Mouse (Mus musculus) layer of hippocampus, adult 9-11 months (tissue): Measurements from ENCODE around the gene Larp1.
"Not testable (repeated sequence)": the region's sequence is repeated elsewhere in the genome, so short reads cannot be mapped to it uniquely, and the experiment has no call there.

ENCODE experiments used
- DNase-seq: peaks from one replicate; pipeline ENCODE4 v3.0.0; 2022

Larp1 gene

DNA sequence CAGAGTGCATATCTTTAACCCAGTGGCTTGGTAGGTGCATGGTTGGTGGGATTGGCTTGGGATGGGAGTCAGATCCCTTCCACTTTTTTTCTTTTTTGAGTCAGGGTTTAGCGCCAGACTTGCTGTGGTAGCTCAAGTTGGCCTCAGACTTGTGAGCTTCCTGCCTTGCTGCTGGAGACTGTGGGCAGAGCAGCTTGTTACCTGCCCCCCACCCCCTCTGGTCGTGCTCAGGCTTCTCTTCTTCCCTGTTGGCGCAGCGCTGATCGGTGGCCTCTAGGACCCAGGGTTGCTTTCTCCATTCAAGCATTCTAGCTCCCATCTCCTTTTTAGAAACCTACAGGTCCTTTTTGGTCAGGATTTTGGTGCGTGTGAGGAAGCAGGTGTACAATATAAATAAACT lies 22.3 kb downstream of the Larp1 start:
- DNase-seq: no peak

DNA sequence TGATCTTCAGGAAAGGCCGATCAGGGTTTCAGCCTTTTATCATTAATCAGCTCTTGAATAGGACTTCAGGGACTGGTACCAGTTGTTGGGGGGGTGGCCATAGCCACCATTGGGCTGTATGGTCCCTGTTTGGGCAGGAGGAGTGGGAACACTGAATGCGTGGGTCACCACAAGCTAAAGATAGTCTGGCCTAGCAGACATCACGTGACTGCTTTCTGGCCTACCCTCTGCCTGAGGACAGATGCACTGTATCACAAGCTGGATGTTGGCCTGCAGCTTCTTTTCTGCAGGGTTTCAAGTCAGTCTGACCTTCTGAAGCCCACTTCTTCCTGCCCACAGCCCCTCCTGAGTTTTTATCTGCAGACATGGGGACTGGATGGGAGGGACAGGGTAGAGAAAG lies 24.8 kb downstream of the Larp1 start:
- peak; percentile 68 for DNase-seq

DNA sequence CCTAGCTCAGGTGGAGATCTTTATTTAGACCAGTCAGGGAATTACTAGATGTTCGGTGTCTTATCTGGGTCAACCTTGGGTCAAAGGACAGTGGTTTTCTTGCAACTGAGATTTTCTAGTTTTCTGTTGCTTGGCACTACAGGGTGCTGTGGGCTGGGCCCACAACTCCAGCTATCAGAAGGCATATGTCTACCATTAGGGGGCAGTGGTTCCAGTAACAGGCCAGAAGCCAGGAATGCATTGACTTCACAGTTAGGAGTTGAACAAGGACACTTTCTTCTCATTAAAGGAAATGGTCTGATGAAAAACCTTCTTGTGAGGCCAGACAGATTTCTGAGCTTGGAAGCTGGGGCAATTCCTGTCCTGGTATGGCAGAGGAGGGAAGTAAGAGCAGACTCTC lies 30.2 kb downstream of the Larp1 start:
- no peak for DNase-seq

DNA sequence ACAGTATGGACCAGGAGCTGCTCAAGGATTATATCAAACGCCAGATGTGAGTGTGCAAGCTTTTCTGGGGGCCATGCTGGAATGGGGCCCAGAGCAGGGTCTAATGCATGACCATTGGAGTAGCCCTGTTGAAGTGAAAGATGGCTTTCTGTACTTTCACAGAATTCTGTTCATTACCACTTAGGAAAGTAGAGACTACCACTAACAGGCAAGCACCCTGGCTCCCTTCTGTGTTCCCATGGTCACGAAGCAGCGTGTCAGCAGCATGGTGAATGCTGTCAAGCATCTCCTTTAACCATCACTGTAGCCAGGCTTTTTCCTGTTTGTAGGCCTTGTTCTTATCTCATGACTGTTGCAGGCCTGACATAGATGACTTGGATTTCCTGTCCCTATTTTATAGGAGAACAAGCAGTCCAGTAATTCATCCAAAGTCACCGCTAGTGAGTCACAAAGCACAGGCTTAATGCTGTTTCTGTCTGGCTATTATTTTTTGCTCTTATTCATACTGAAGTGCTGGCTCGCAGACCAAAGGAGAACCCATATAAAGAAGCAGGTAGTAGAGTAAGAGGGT lies 34.1 kb downstream of the Larp1 start:
- no peak for DNase-seq

DNA sequence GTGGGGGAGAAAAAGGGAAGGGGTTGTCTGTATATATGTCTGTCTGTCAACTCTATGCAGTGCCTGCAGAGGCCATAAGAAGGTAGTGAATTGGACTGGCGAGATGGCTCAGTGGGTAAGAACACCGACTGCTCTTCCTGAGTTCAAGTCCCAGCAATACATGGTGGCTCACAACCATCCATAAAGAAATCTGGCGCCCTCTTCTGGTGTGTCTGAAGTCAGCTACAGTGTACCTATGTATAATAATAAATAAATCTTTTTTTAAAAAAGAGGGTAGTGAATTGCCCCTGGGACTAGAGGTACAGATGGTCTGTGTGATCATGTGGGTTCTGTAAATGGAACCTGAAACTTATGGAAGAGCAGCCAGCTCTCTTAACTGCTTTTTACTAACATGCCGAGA lies 37.6 kb downstream of the Larp1 start:
- DNase-seq: no peak

DNA sequence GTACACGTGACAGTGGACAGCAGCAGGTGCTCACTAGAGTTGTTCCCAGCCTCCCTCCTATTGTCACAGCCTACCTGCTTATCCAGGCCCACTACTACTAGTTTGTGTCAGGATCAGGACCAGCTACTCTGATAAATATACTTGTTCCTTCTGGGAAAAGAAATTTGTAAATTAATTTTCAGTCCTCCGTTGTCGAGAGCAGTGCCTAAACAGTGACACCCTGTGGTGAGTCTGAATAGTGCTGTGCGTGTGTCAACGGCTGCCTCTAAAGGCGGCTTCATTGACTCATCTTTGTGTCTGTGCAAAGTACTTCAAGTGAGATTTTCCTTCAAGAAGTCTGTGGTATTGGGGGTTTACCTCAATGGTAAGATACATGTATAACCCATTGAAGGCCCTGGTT lies 48.6 kb downstream of the Larp1 start:
- no peak for DNase-seq

DNA sequence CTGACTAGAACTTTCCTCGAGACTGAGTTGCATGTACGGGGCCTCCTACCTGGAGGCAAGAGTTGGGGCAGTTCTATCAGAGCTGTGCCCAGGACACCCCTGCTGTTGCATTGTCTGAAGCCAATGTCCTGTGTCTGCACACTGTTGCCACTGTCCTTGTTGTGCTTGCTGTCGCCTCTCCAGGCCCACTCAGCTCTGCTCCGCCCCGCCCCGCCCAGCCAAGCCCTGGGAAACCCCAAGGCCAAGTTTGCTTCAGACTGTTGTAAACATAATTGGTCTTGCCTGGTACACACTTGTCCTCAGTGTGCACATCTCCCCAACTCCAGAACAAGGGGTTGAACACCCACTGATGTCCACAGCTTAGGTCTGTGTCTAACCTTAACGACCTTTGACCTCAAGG lies 50.9 kb downstream of the Larp1 start:
- DNase-seq: not testable (repeated sequence)

DNA sequence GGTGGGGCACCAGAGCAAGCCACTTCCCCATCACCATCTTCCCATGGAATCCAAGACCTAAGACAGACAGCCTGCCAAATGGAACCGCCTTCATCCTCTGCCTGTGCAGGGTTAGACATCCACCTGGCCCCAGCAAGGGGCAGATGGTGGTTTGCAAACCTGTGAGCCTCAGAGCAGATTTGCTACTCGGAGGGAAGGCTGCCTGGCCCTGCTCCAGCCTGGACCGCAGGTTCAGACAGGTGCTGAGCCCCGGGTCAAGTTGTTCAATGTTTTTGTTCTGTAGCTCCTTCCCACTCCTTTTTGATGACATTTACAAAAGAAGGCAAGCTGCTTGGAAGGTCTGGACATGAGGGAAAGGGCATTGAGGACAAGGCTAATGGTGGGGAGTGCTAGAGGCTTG lies 52.4 kb downstream of the Larp1 start:
- DNase-seq: not testable (repeated sequence)

DNA sequence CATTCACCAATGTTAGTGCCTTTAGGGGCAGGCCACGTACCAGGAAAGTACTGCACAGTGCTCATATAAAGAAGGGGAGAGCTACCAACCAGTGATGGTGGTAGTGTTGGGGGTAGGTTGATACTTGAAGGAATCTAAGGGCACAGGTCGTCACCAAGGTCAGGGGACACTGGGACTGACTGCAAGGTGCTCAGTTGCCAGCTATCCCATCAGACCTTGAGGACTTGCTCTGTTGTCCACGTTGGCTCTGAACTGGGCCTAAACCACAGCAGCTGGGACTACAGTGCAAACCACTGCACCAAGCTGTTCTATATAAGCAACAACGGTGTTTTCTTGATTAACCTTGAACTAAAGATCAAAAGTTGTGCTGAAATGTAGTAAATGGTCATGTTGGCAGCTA lies 53.7 kb downstream of the Larp1 start:
- no peak for DNase-seq

DNA sequence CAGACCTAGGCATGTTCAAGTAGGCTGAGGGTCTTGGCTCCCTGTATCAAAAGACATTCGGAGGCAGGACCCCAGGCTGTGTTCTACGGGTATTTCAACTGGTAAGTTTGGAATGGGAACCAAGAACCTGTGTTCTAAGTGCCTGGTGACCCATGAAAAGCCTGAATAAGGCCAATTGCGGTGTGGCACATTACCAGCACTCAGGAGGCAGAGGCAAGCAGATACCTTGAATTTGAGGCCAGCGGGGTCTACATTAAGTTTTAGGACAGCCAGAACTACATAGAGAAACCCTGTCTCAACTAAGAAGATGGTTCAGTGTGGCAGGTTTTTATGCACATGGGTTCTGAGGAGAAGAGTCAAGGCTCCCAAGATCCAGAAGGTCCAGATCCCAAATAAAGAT lies 56.2 kb downstream of the Larp1 start:
- DNase-seq: no peak

DNA sequence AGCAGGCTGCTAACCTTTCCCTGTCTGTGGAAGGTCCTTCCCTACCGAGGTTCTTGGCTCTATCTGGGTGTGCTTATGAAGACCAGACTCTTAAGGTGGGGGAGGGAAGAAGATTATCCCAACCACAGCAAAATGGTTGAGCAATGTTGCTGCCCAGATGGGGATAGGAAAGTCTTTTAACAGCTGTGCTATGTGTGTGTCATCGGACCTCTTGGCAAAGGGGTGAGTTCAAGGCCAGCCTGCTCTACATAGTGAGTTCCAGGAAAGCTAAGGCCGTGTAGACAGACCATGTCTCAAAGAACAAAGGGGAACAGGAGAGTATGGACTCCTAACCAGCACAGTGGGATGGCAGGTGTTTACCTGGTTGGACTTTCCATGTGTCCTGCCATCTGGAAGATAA lies 64.1 kb downstream of the Larp1 start:
- DNase-seq: no peak

DNA sequence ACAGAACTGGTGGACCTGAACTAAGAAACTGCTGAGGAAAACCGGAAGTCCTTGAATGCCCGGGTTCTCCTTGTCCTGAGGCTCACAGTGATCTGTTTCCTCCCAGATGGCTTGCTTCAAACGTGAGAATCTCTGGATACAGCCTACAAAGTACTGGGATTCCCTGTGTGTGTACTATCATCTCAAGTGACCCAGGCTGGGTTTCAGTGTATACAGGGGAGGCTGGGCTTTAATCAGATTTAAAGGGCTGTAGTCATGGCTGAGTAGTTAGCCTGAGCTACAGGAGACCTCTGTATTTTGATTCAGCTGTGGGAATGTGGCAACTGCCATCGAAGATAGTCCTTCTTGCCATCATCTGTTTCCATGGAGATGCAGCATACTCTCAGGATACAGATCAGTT lies 68.4 kb downstream of the Larp1 start:
- DNase-seq: no peak

DNA sequence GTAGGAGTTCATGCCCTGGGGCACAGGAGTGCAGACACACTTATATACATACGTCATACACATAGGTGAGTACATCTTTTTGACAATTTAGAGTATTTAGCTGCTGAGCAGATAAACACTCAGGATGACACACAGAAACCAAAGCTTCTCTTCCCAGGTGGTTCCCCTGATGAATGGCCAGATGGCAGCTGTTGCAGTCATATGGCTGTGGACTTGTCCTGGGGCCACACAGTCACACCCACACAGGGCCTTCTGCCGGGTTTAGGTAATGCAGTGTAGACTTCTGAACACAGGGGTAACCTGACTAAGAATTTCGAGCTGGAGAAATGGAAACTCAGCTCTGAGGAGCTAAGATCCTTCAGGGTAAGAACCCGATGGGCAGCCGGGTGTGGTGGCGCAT lies 72.9 kb downstream of the Larp1 start:
- no peak for DNase-seq

DNA sequence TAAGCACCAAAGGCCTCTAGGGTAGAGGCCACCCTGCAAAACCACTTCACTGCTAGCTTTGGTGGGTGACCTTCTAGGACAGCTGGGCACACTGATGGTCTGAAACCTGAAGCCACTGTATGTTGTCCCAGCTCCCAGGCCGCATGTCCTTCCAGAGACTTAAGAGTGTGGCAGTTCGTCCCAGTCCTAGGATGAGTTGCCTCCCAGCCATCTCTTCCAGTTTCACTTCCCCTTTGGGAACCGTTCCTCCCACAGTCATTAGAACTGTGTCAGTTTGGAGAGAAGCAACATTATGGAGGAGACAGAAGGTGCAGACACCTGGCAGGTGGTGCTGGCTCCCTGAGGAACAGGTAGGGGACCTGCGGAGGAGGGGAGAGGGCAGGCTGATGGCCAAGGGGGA lies 83.7 kb downstream of the Larp1 start:
- DNase-seq: no peak

DNA sequence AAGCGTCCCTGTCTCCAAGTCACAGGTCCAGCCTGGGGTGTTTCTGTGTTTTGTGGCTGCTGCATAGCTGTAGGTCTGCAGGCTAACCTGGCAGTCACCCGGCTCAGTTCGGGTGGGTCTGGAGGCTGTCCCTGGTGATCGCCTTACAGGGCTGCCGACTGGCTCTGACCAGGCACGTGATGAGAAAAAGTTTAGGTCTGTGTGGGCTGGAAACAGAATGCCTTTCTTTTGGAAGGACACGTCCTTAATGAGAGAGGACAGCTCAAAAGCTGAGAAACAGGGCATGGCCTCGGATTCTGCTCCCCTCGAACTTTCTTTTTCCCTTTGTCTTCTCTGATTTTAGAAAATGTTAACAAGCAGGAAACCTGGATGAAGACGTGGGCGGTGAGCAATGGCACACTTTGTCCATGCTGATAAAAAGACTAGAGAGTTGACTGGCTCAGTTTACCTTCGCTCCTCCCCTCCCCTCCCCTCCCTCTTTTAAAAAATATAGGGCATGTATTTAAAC lies 84.2 kb downstream of the Larp1 start, which contains the start of gene Gm12248:
Gene Gm12248, minus strand, starts transcription at position 114 of the 508 bp plus-strand sequence.
- peak; percentile 14 for DNase-seq

DNA sequence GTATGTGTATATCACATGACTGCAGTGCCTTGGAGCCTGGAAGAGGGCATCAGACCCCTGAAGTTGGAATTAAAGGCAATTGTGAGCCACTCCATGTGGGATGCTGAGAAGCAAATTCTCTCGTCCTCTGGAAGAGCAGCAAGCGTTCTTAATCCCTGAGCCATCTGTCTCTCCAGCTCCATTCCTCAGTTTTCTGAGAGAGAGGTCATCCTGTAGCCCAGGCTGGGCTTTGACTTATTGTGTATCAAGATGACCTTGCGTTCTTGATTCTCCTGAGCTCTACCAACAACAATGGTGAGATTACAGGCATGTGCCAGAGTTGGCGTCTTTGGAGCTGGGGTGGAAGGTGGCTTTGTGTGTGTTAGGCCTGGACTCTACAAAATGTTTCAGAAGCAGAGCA lies 85.9 kb downstream of the Larp1 start:
- no peak for DNase-seq

DNA sequence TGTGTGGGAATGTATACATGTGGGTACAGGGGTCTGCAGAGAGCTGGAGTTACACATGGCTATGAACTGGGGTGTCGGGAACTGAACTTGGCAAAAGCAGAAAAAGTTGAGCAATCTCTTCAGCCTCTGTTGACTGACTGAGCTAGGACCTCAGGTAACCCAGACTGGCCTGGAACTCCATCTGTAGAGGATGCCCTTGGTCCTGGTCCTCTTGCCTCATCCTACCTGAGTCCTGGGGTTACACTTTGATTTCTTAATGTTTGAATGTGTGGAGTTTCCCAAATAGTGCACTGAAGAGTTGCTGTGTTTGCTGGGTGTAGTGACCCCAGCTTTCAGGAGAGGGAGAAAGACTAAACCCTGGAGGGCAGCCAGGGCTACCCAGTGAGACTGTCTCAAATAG lies 86.7 kb downstream of the Larp1 start:
- DNase-seq: no peak

DNA sequence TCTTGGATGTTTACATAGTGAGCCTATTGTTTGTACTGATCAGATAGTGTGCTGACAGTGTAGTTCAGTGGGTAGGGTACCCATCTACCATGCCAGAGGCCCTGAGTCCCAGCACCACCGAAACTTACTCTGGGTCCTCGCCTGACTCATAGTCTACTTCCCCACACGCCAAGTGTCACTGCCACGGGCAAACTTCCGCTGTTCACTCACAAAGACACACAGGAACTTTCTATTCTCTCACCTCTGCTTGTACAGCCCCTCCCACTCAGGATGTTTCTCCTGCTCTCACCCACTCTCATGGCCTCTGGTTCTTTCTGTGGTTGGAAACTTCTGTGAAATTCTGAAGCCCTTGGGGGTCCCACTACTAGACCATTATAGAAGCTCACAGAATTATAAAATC lies 87.3 kb downstream of the Larp1 start:
- DNase-seq: no peak

DNA sequence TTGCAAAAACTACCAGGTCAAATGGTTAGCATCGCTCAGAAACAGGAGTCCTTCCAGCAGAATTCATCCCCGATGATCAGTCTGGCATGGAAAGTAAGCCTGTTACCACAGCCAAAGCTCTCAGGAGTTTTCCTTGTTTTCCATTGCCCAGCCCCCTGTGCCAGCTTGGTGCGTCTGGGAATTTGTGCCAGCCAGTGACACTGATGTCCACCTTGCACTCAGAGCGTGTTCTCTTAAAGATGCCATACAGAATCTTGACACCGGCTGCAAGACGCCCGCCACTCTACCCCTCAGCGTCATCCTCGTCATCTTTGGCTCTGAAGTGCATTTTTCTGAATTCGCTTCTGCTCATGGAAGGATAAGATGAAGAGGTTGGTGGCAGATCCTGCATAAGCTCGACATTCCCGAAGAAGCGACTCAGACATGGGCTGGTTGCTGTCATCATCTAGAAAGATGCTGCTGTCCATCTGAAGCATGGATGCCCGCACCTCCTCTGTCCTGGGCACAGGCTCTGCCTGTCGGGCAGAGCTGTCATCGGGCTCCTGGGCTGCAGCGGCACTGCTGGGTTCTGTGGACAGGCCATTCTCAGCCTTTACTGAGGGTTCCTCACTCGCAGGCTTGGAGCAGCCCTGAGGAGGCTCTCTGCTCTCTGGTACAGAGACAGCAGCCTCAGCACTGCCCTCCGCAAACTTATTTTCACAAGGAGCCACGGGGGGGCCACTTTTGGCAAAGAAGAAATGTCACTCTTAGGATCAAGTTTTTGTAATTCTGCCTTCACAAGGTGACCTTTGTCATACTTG lies 88.2 kb downstream of the Larp1 start:
- no peak for DNase-seq

DNA sequence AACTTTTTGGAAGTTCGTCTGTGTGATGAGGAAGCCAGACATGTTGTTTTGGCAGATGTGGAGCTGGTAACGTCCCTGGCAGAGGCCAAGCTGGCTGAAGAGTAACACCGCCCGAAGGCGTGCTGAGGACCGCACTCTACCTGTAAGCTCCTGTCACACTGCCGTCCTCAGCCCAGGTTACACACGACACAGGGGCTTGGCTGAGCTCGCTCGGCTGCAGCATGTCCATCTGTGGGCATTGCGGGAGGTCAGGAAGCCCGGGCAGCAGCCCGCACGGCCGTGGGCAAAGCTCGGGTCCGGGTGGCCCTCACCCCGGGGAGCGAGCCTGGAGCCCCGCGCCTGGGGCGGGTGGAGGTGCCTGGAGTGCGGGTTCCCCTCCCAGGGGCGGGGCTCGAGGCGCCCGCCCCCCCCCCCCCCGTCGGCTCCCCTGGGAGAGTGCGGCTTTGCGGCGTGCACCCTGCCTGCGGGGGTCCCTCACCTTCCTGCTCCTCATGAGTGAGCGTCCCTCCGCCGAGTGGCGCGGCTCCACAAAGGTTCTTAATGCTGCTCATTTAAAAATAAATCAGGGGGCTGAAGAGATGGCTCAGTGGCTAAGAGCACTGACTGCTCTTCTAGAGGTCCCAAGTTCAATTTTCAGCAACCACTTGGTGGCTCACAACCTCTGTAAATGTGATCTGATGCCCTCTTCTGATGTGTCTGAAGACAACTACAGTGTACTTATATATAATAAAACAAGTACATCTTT lies 88.9 kb downstream of the Larp1 start:
- no peak for DNase-seq

DNA sequence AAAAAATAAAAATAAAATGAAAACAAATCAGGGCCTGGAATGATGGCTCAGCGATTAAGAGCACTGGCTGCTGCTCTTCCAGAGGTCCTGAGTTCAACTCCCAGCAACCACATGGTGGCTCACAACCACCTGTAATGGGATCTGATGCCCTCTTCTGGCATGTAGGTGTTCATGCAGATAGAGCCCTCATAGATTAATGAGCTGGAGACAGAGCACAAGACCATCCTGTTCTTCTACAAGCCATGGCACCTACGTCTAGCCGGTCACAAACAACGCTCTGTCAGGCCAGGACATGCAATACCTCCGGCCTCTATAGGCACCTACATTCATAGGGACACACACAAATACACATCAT lies 89.5 kb downstream of the Larp1 start:
- DNase-seq: not testable (repeated sequence)

DNA sequence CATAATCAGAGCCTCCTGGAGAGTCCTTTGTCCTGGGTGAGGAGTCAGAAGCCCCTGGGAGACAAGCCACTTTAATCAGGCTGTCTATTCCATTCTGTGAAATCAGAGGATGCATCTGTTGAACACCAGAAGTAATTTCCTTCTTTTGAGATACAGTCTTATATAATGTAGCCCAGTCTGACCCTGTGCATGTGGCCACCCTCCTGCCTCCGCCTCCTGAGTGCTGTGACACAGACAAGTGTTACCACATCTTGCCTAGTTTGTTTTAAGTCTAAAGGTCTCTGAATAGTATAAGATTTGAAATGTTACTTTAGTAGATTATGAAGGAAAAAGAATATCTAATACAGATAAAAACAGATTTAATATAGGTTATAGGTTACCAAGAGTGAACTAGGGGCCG lies 91.1 kb downstream of the Larp1 start:
- DNase-seq: no peak

DNA sequence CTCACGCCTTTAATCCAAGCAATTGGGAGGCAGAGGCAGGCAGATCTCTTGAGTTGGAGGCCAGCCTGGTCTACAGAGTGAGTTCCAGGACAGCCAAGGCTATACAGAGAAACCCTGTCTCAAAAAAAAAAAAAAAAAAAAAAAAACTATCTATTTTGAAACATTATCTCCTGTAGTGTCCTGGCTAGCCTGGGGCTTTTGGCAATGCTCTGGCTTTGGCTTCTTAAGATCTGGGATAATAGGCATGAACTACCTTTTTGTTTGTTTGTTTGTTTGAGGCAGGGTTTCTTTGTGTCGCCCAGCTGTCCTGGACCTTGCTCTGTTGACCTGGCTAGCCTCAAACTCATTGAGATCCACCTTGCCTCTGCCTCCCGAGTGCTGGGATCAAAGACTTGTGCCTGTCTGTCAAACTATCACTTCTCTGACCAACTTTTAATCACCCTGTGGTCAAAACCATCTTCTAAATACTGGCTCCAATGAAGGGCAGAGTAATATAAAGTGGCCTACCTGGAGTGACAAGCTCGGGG lies 92.4 kb downstream of the Larp1 start:
- no peak for DNase-seq

DNA sequence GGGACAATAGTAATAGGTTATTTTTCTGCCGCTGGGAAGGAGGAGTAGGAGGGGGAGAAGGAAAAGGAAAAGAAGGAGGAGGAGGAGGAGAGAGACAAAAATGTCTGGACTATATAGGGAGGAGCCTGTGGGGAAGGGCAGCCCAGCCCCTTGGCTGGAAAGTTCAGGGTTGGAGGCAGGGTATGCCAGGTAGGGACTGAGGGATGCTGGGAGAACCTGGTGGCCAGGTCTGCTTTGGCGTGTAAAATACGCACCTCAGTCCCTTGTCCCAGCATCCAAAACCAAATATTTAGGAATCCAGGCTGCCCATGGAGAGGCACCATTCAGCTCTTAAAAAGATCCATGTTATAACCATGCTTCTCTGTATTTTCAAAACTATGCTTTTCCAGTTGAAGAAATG lies 93.3 kb downstream of the Larp1 start:
- DNase-seq: no peak
